Mouse (Mus musculus): Measurements from ENCODE around the gene Ovol2. TPM values are rescaled to one million over a fixed set of nuclear protein-coding genes. Genes with fewer than 3 reads are reported as not detected.

Gene Ovol2
- polyA plus RNA-seq, 1 experiment, result 15.0 TPM

- H3K4me1 ChIP-seq (ENCODE audit: control insufficient read depth, insufficient read depth, low read length), result 0 out of 2 replicates have a peak, but pooled peaks cover 2% of the 10 kb centered on the region
- H3K4me3 ChIP-seq (ENCODE audit: insufficient read depth, low read length), result peak within 1 kb of the TSS; percentile 72
- peak within 1 kb of the TSS; percentile 99 for H3K27ac ChIP-seq (ENCODE audit: insufficient read depth, low read length)
- TF ChIP-seq CTCF (IDR thresholded peaks at IDR 0.05; ENCODE audit: extremely low read depth, insufficient read depth, low read length), result no peak
- peak; percentile 53; the same call in 1 of the 2 replicates for TF ChIP-seq POLR2A (IDR thresholded peaks at IDR 0.05; ENCODE audit: extremely low read depth, insufficient read depth, low read length)
Observed at GRCm38 (mm10) chr2:144270507-144271420, 61.2 kb downstream of the Ovol2 start, which contains the start of the genes Mgme1 and Snx5. Gene Mgme1, plus strand, starts transcription at chr2:144270663. Gene Snx5, minus strand, starts transcription at chr2:144270906.

GRCm38 (mm10) chr2:144269679-144270475 is 62.1 kb downstream of the Ovol2 start:
- TF ChIP-seq POLR2A (IDR thresholded peaks at IDR 0.05; ENCODE audit: extremely low read depth, insufficient read depth, low read length) (peak; percentile 35; the same call in 1 of the 2 replicates), CTCF (IDR thresholded peaks at IDR 0.05; ENCODE audit: extremely low read depth, insufficient read depth, low read length) (no peak)
- H3K4me3 ChIP-seq (ENCODE audit: insufficient read depth, low read length), result peak overlapping the region; percentile 72
- H3K4me1 ChIP-seq (ENCODE audit: control insufficient read depth, insufficient read depth, low read length), result 0 out of 2 replicates have a peak, but pooled peaks cover 2% of the 10 kb centered on the region
- H3K27ac ChIP-seq (ENCODE audit: insufficient read depth, low read length), result peak overlapping the region; percentile 80

GRCm38 (mm10) chr2:144269306-144269650 is 62.7 kb downstream of the Ovol2 start:
- H3K4me1 ChIP-seq (ENCODE audit: control insufficient read depth, insufficient read depth, low read length), result 0 out of 2 replicates have a peak, but pooled peaks cover 2% of the 10 kb centered on the region
- H3K27ac ChIP-seq (ENCODE audit: insufficient read depth, low read length), result no peak overlapping the region
- TF ChIP-seq CTCF (IDR thresholded peaks at IDR 0.05; ENCODE audit: extremely low read depth, insufficient read depth, low read length) (no peak), POLR2A (IDR thresholded peaks at IDR 0.05; ENCODE audit: extremely low read depth, insufficient read depth, low read length) (no peak)
- peak overlapping the region; percentile 72; the same call in 1 of the 2 replicates for H3K4me3 ChIP-seq (ENCODE audit: insufficient read depth, low read length)

- TF ChIP-seq CTCF (IDR thresholded peaks at IDR 0.05; ENCODE audit: extremely low read depth, insufficient read depth, low read length) (no peak), POLR2A (IDR thresholded peaks at IDR 0.05; ENCODE audit: extremely low read depth, insufficient read depth, low read length) (no peak)
- peak overlapping the region; percentile 16; the same call in 1 of the 2 replicates for H3K4me3 ChIP-seq (ENCODE audit: insufficient read depth, low read length)
- H3K27ac ChIP-seq (ENCODE audit: insufficient read depth, low read length), result no peak overlapping the region
- 0 out of 2 replicates have a peak, but pooled peaks cover 2% of the 10 kb centered on the region for H3K4me1 ChIP-seq (ENCODE audit: control insufficient read depth, insufficient read depth, low read length)
Observed at GRCm38 (mm10) chr2:144268446-144269305, 63.3 kb downstream of the Ovol2 start.

- Histone ChIP-seq H3K4me1 (ENCODE audit: control insufficient read depth, insufficient read depth, low read length) (0 out of 2 replicates have a peak, but pooled peaks cover 2% of the 10 kb centered on the region), H3K27ac (ENCODE audit: insufficient read depth, low read length) (no peak overlapping the region), H3K4me3 (ENCODE audit: insufficient read depth, low read length) (no peak overlapping the region)
- TF ChIP-seq POLR2A (IDR thresholded peaks at IDR 0.05; ENCODE audit: extremely low read depth, insufficient read depth, low read length) (no peak), CTCF (IDR thresholded peaks at IDR 0.05; ENCODE audit: extremely low read depth, insufficient read depth, low read length) (no peak)
Observed at GRCm38 (mm10) chr2:144267731-144268015, 64.3 kb downstream of the Ovol2 start.

GRCm38 (mm10) chr2:144267004-144267730 is 64.8 kb downstream of the Ovol2 start:
- H3K4me1 ChIP-seq (ENCODE audit: control insufficient read depth, insufficient read depth, low read length), result 0 out of 2 replicates have a peak, but pooled peaks cover 2% of the 10 kb centered on the region
- TF ChIP-seq CTCF (IDR thresholded peaks at IDR 0.05; ENCODE audit: extremely low read depth, insufficient read depth, low read length), result no peak
- TF ChIP-seq POLR2A (IDR thresholded peaks at IDR 0.05; ENCODE audit: extremely low read depth, insufficient read depth, low read length), result no peak
- H3K4me3 ChIP-seq (ENCODE audit: insufficient read depth, low read length), result no peak overlapping the region
- H3K27ac ChIP-seq (ENCODE audit: insufficient read depth, low read length), result no peak overlapping the region

- no peak for TF ChIP-seq POLR2A (IDR thresholded peaks at IDR 0.05; ENCODE audit: extremely low read depth, insufficient read depth, low read length)
- no peak for TF ChIP-seq CTCF (IDR thresholded peaks at IDR 0.05; ENCODE audit: extremely low read depth, insufficient read depth, low read length)
- Histone ChIP-seq H3K4me1 (ENCODE audit: control insufficient read depth, insufficient read depth, low read length) (0 out of 2 replicates have a peak, but pooled peaks cover 2% of the 10 kb centered on the region), H3K27ac (ENCODE audit: insufficient read depth, low read length) (no peak overlapping the region), H3K4me3 (ENCODE audit: insufficient read depth, low read length) (no peak overlapping the region)
Observed at GRCm38 (mm10) chr2:144265916-144266683, 65.8 kb downstream of the Ovol2 start.

- H3K4me3 ChIP-seq (ENCODE audit: insufficient read depth, low read length), result no peak overlapping the region
- no peak overlapping the region for H3K27ac ChIP-seq (ENCODE audit: insufficient read depth, low read length)
- 0 out of 2 replicates have a peak, but pooled peaks cover 2% of the 10 kb centered on the region for H3K4me1 ChIP-seq (ENCODE audit: control insufficient read depth, insufficient read depth, low read length)
- no peak for TF ChIP-seq POLR2A (IDR thresholded peaks at IDR 0.05; ENCODE audit: extremely low read depth, insufficient read depth, low read length)
- no peak for TF ChIP-seq CTCF (IDR thresholded peaks at IDR 0.05; ENCODE audit: extremely low read depth, insufficient read depth, low read length)
Observed at GRCm38 (mm10) chr2:144265120-144265488, 66.8 kb downstream of the Ovol2 start.
